Mouse (Mus musculus): Measurements from ENCODE around the gene Gm11568. TPM values are rescaled to one million over a fixed set of nuclear protein-coding genes. Genes with fewer than 3 reads are reported as not detected.
"Not testable (repeated sequence)": the region's sequence is repeated elsewhere in the genome, so short reads cannot be mapped to it uniquely, and the experiment has no call there.

Gm11568 gene
- polyA plus RNA-seq (2014; fragmentation: Nextera tagmentation; extraction: Ambion mirVana): not detected in 2 replicates

DNA sequence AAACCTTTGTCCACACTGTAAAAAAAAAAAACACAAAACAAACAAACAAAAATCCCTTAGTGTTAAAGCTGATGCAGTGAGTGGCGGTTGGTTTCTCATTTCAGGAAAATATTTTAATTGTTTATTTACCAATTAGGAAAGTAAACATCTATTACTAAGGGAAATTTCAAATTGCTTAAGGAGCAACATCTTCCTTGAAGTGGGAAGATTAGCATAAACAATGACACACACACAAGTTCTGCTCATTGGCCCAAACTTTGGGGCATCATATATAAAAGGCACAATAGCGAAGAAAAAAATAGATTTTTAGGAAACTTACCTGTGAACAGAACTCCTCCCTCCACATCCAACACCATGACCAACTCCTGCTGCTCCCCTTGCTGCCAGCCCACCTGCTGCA is at the start of gene Gm11568:
Gene Gm11568 (plus strand): TSS at position 301 of the 400 bp plus-strand sequence.
- no peak within 1 kb of the TSS for H3K4me2 ChIP-seq (replicated peaks)
- no peaks in the 10 kb centered on the region for H3K27me3 ChIP-seq (ENCODE audit: control insufficient read depth, insufficient read depth, low read length)
- H3K4me1 ChIP-seq (replicated peaks; ENCODE audit: control insufficient read depth, insufficient read depth, low read length): no peaks in the 10 kb centered on the region
- no peak for ATAC-seq (ENCODE audit: low FRiP score)
- H3K9me3 ChIP-seq (ENCODE audit: control insufficient read depth, low read length): no peaks in the 10 kb centered on the region
- WGBS: 92% methylated on average over 2 of the region's 2 CpGs
- H3K27ac ChIP-seq: no peak within 1 kb of the TSS
- no peaks in the 10 kb centered on the region for H3K36me3 ChIP-seq (replicated peaks; ENCODE audit: control insufficient read depth, insufficient read depth)
- no peak for DNase-seq (ENCODE audit: low spot score)
- H3K9ac ChIP-seq: no peak within 1 kb of the TSS
- H3K4me3 ChIP-seq (replicated peaks; ENCODE audit: low read length): no peak within 1 kb of the TSS

- H3K4me1 ChIP-seq (replicated peaks; ENCODE audit: control insufficient read depth, insufficient read depth, low read length); DNase-seq (ENCODE audit: low spot score); H3K9ac ChIP-seq; ATAC-seq (ENCODE audit: low FRiP score); H3K27ac ChIP-seq; H3K36me3 ChIP-seq (replicated peaks; ENCODE audit: control insufficient read depth, insufficient read depth); H3K4me3 ChIP-seq (replicated peaks; ENCODE audit: low read length); H3K27me3 ChIP-seq (ENCODE audit: control insufficient read depth, insufficient read depth, low read length); H3K9me3 ChIP-seq (ENCODE audit: control insufficient read depth, low read length); H3K4me2 ChIP-seq (replicated peaks): not testable (repeated sequence)
Measured at GRCm38 (mm10) chr11:99809792-99810191, 47.9 kb upstream of the Gm11568 start, which contains the start of gene Krtap4-13. TSS of gene Krtap4-13 (minus strand) at chr11:99809892.

DNA sequence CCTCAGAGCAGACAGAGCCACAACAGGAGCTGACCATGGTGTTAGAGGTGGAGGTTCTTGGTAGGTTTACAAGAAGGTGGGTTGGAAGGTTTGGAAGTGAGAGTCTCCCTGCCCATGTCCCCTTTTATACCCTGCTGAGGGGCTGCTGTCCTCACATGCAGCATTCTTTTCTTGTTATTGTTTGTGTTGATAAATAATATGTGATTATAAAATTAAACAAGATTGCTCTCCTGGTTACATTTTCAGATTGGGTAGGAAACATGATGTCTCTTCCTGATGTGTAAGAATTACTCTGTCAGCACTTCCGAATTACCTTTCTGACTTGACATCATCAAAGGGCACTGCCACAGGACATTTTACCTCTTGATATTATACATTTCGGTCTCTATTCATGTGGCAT is 42.2 kb upstream of the Gm11568 start, which contains the start of gene Gm11564:
Gene Gm11564 (minus strand): TSS at position 101 of the 400 bp plus-strand sequence.
- H3K27me3 ChIP-seq (ENCODE audit: control insufficient read depth, insufficient read depth, low read length); H3K4me1 ChIP-seq (replicated peaks; ENCODE audit: control insufficient read depth, insufficient read depth, low read length); ATAC-seq (ENCODE audit: low FRiP score); H3K9ac ChIP-seq; H3K27ac ChIP-seq; DNase-seq (ENCODE audit: low spot score); H3K4me3 ChIP-seq (replicated peaks; ENCODE audit: low read length); H3K4me2 ChIP-seq (replicated peaks); H3K36me3 ChIP-seq (replicated peaks; ENCODE audit: control insufficient read depth, insufficient read depth); H3K9me3 ChIP-seq (ENCODE audit: control insufficient read depth, low read length): not testable (repeated sequence)
- WGBS: 88% methylated on average over 2 of the region's 2 CpGs

DNA sequence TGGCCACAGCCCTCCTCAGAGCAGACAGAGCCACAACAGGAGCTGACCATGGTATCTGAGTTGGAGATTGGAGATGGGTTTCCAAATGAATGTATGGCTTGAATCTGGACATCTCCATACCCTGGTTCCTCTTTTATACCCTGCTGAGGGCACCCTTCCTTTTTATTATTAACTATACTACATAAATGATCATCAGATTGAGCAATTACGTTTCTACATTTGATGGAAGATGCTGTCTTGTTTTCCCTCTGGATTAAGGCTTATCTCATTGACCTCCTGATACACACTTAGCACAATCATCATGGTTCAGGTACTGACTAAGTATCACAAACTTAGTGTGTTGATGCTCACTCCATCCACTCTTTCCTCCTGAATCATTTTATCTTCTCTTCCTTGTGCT is 19.8 kb upstream of the Gm11568 start, which contains the start of gene 2300003K06Rik:
Gene 2300003K06Rik (minus strand): TSS at position 101 of the 400 bp plus-strand sequence.
- Histone ChIP-seq H3K27me3 (ENCODE audit: control insufficient read depth, insufficient read depth, low read length) (no peaks in the 10 kb centered on the region), H3K4me1 (replicated peaks; ENCODE audit: control insufficient read depth, insufficient read depth, low read length) (no peaks in the 10 kb centered on the region), H3K27ac (no peak within 1 kb of the TSS), H3K4me3 (replicated peaks; ENCODE audit: low read length) (no peak within 1 kb of the TSS), H3K4me2 (replicated peaks) (no peak within 1 kb of the TSS), H3K9ac (no peak within 1 kb of the TSS), H3K36me3 (replicated peaks; ENCODE audit: control insufficient read depth, insufficient read depth) (no peaks in the 10 kb centered on the region), H3K9me3 (ENCODE audit: control insufficient read depth, low read length) (no peaks in the 10 kb centered on the region)
- ATAC-seq (ENCODE audit: low FRiP score): no peak
- WGBS: 81% methylated on average over 1 of the region's 1 CpGs
- DNase-seq (ENCODE audit: low spot score): no peak

- H3K4me3 ChIP-seq (replicated peaks; ENCODE audit: low read length): no peak overlapping the region
- H3K27ac ChIP-seq: no peak overlapping the region
- H3K27me3 ChIP-seq (ENCODE audit: control insufficient read depth, insufficient read depth, low read length): no peaks in the 10 kb centered on the region
- ATAC-seq (ENCODE audit: low FRiP score) (no peak), DNase-seq (ENCODE audit: low spot score) (no peak)
- H3K9ac ChIP-seq: no peak overlapping the region
- no peaks in the 10 kb centered on the region for H3K36me3 ChIP-seq (replicated peaks; ENCODE audit: control insufficient read depth, insufficient read depth)
- no peak overlapping the region for H3K4me2 ChIP-seq (replicated peaks)
- no peaks in the 10 kb centered on the region for H3K9me3 ChIP-seq (ENCODE audit: control insufficient read depth, low read length)
- WGBS: 79% methylated on average over 1 of the region's 1 CpGs
- H3K4me1 ChIP-seq (replicated peaks; ENCODE audit: control insufficient read depth, insufficient read depth, low read length): no peaks in the 10 kb centered on the region
Measured at GRCm38 (mm10) chr11:99842185-99842584, 15.5 kb upstream of the Gm11568 start.

DNA sequence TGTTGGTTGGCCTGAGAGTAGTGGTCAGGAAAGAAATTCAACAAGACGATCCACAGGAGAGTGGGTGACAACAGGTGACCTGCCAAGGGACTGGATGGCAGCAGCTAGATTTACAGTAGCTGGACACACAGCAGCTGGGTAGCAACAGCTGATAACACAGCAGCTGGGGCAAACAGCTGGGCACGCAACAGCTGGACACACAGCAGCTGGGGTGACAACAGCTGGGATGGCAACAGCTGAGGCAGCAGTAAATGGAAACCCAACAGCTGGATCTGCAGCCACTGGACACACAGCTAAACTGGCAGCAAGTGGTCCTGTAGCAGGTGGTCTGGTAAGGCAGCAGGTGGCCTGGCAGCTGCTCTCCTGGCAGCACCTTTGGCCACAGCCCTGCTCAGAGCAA is 11.0 kb upstream of the Gm11568 start:
- H3K36me3 ChIP-seq (replicated peaks; ENCODE audit: control insufficient read depth, insufficient read depth): no peaks in the 10 kb centered on the region
- no peak overlapping the region for H3K27ac ChIP-seq
- H3K4me2 ChIP-seq (replicated peaks): no peak overlapping the region
- 96% methylated on average over 2 of the region's 2 CpGs for WGBS
- no peaks in the 10 kb centered on the region for H3K27me3 ChIP-seq (ENCODE audit: control insufficient read depth, insufficient read depth, low read length)
- DNase-seq (ENCODE audit: low spot score) (no peak), ATAC-seq (ENCODE audit: low FRiP score) (no peak)
- no peaks in the 10 kb centered on the region for H3K9me3 ChIP-seq (ENCODE audit: control insufficient read depth, low read length)
- H3K4me1 ChIP-seq (replicated peaks; ENCODE audit: control insufficient read depth, insufficient read depth, low read length): no peaks in the 10 kb centered on the region
- no peak overlapping the region for H3K9ac ChIP-seq
- H3K4me3 ChIP-seq (replicated peaks; ENCODE audit: low read length): no peak overlapping the region

DNA sequence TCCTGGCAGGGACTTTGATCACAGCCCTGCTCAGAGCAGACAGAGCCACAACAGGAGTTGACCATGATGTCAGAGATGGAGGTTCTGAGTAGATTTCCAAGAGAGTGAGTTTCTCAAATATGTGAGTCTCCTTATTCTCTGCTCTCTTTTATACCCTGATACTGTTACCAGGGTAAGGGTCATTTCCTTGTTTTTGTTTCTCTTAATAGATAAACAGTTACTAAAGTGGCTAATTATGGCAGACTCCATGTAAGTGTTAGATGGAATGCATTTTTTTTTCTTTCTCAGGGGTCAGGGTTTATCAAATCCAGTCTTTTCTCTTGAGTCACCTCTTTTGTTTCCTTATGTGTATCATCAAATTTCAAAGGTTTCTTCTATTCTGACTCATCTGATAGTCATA is 6.2 kb upstream of the Gm11568 start, which contains the start of gene Krtap4-16:
Gene Krtap4-16 (minus strand): TSS at position 101 of the 400 bp plus-strand sequence.
- ATAC-seq (ENCODE audit: low FRiP score) (no peak), DNase-seq (ENCODE audit: low spot score) (no peak)
- H3K27me3 ChIP-seq (ENCODE audit: control insufficient read depth, insufficient read depth, low read length): no peaks in the 10 kb centered on the region
- H3K4me3 ChIP-seq (replicated peaks; ENCODE audit: low read length): no peak within 1 kb of the TSS
- no peaks in the 10 kb centered on the region for H3K36me3 ChIP-seq (replicated peaks; ENCODE audit: control insufficient read depth, insufficient read depth)
- no peak within 1 kb of the TSS for H3K9ac ChIP-seq
- no peak within 1 kb of the TSS for H3K4me2 ChIP-seq (replicated peaks)
- H3K27ac ChIP-seq: no peak within 1 kb of the TSS
- H3K4me1 ChIP-seq (replicated peaks; ENCODE audit: control insufficient read depth, insufficient read depth, low read length): no peaks in the 10 kb centered on the region
- H3K9me3 ChIP-seq (ENCODE audit: control insufficient read depth, low read length): no peaks in the 10 kb centered on the region

- H3K27me3 ChIP-seq (ENCODE audit: control insufficient read depth, insufficient read depth, low read length): no peaks in the 10 kb centered on the region
- 60% methylated on average over 3 of the region's 3 CpGs for WGBS
- H3K4me1 ChIP-seq (replicated peaks; ENCODE audit: control insufficient read depth, insufficient read depth, low read length): no peaks in the 10 kb centered on the region
- H3K9me3 ChIP-seq (ENCODE audit: control insufficient read depth, low read length): no peaks in the 10 kb centered on the region
- H3K4me2 ChIP-seq (replicated peaks): no peak overlapping the region
- DNase-seq (ENCODE audit: low spot score): peak; percentile 32
- no peak overlapping the region for H3K9ac ChIP-seq
- H3K4me3 ChIP-seq (replicated peaks; ENCODE audit: low read length): no peak overlapping the region
- no peak overlapping the region for H3K27ac ChIP-seq
- H3K36me3 ChIP-seq (replicated peaks; ENCODE audit: control insufficient read depth, insufficient read depth): no peaks in the 10 kb centered on the region
- no peak for ATAC-seq (ENCODE audit: low FRiP score)
Measured at GRCm38 (mm10) chr11:99854121-99854520, 3.6 kb upstream of the Gm11568 start.

DNA sequence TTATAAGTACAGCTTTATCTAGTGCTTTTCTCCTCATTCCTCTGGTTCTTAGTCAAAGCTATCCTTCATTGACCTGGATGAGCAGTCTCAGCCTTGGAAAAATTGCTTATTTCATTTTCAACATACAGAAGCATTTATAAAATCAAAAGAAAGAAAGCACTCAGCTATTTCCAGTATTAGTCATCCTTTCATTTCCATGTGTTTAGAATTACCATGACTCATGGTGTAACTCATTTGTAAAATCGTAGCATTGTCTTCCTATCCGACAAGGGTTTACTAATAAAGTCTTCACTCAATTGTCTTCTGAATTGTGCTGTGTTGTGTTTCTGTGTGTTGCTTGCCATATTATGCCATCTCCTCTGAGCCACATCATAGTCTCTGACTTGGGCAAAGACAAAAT is 1.0 kb downstream of the Gm11568 start:
- no peaks in the 10 kb centered on the region for H3K9me3 ChIP-seq (ENCODE audit: control insufficient read depth, low read length)
- no peaks in the 10 kb centered on the region for H3K27me3 ChIP-seq (ENCODE audit: control insufficient read depth, insufficient read depth, low read length)
- DNase-seq (ENCODE audit: low spot score) (no peak), ATAC-seq (ENCODE audit: low FRiP score) (no peak)
- H3K4me3 ChIP-seq (replicated peaks; ENCODE audit: low read length): no peak overlapping the region
- no peaks in the 10 kb centered on the region for H3K4me1 ChIP-seq (replicated peaks; ENCODE audit: control insufficient read depth, insufficient read depth, low read length)
- no peak overlapping the region for H3K27ac ChIP-seq
- H3K36me3 ChIP-seq (replicated peaks; ENCODE audit: control insufficient read depth, insufficient read depth): no peaks in the 10 kb centered on the region
- WGBS: 82% methylated on average over 2 of the region's 2 CpGs
- no peak overlapping the region for H3K4me2 ChIP-seq (replicated peaks)
- no peak overlapping the region for H3K9ac ChIP-seq

- not testable (repeated sequence) for H3K27me3 ChIP-seq (ENCODE audit: control insufficient read depth, insufficient read depth, low read length); H3K27ac ChIP-seq; ATAC-seq (ENCODE audit: low FRiP score); H3K36me3 ChIP-seq (replicated peaks; ENCODE audit: control insufficient read depth, insufficient read depth); H3K4me2 ChIP-seq (replicated peaks); H3K4me1 ChIP-seq (replicated peaks; ENCODE audit: control insufficient read depth, insufficient read depth, low read length); H3K9ac ChIP-seq; H3K4me3 ChIP-seq (replicated peaks; ENCODE audit: low read length); DNase-seq (ENCODE audit: low spot score); H3K9me3 ChIP-seq (ENCODE audit: control insufficient read depth, low read length)
- WGBS: 71% methylated on average over 1 of the region's 1 CpGs
Measured at GRCm38 (mm10) chr11:99864176-99864575, 6.5 kb downstream of the Gm11568 start, which contains the start of gene Gm11559. TSS of gene Gm11559 (plus strand) at chr11:99864476.
